Mouse (Mus musculus): ENCODE measurements around the gene Aplf. TPM values are rescaled to one million over a fixed set of nuclear protein-coding genes. Genes with fewer than 3 reads are reported as not detected.
A peak's percentile ranks its signal among the peaks of the same experiment; 100 is the strongest.

The Aplf gene
- polyA plus RNA-seq, 2 experiments, result 9.5 to 16.5 TPM

DNA sequence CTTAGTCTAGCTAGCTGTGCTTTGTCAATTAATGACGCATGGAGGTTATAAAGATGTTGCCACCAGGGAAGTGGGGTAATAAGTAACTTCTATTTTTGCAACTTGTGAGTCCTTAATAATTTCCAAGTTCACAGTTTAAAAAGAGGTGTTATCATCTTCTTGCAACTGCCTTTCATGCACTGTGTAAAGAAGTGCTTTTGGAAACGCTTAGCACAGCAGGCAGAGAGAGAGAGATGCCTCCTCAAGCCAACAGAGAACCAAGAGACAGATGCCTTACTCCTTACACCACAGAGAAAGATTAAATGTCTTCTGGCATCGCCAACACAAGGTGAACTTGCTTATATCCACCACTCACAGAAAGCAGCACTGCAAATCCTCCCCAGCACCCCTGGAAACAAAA is 24.0 kb upstream of the Aplf start:
- H3K4me3 ChIP-seq (ENCODE audit: insufficient read depth in 1 of 2, low read depth in 2 of 2, low read length in 2 of 2), result no peak overlapping the region
- no peak overlapping the region for H3K27ac ChIP-seq
- 64% methylated on average over 3 of the region's 3 CpGs for WGBS (ENCODE audit: insufficient replicate concordance)
- no peak for ATAC-seq (ENCODE audit: insufficient read depth)
- TF ChIP-seq CTCF (IDR thresholded peaks at IDR 0.05; ENCODE audit: low read depth) (no peak), EP300 (IDR thresholded peaks at IDR 0.05; ENCODE audit: low read depth) (no peak)
- no peak overlapping the region for H3K4me2 ChIP-seq (ENCODE audit: low read depth)
- H3K9ac ChIP-seq (replicated peaks), result no peak overlapping the region
- no peaks in the 10 kb centered on the region for H3K9me3 ChIP-seq (ENCODE audit: control insufficient read depth, low read length)
- H3K36me3 ChIP-seq (replicated peaks; ENCODE audit: control insufficient read depth, insufficient read depth, low read depth), result no peaks in the 10 kb centered on the region
- H3K27me3 ChIP-seq (ENCODE audit: control insufficient read depth, insufficient read depth, low read length), result no peaks in the 10 kb centered on the region; the same call in 1 of the 2 replicates
- no peak for DNase-seq (ENCODE audit: low read depth in 3 of 3, low spot score in 3 of 3)
- no peaks in the 10 kb centered on the region for H3K4me1 ChIP-seq (replicated peaks; ENCODE audit: control insufficient read depth in 2 of 2, insufficient read depth in 2 of 2, low read length in 1 of 2)

GRCm38 (mm10) chr6:87680418-87680817 is 8.4 kb upstream of the Aplf start:
- no peaks in the 10 kb centered on the region for H3K9me3 ChIP-seq (ENCODE audit: control insufficient read depth, low read length)
- peaks cover 15 to 18% of the 10 kb centered on the region in 2 experiments for H3K4me1 ChIP-seq (replicated peaks; ENCODE audit: control insufficient read depth in 2 of 2, insufficient read depth in 2 of 2, low read length in 1 of 2)
- DNase-seq (ENCODE audit: low read depth in 3 of 3, low spot score in 3 of 3), result no peak
- no peak overlapping the region for H3K4me2 ChIP-seq (ENCODE audit: low read depth)
- TF ChIP-seq EP300 (IDR thresholded peaks at IDR 0.05; ENCODE audit: low read depth), result no peak
- no peak for TF ChIP-seq CTCF (IDR thresholded peaks at IDR 0.05; ENCODE audit: low read depth)
- H3K36me3 ChIP-seq (replicated peaks; ENCODE audit: control insufficient read depth, insufficient read depth, low read depth), result no peaks in the 10 kb centered on the region
- H3K27me3 ChIP-seq (ENCODE audit: control insufficient read depth, insufficient read depth, low read length), result no peaks in the 10 kb centered on the region
- ATAC-seq (ENCODE audit: insufficient read depth), result no peak
- no peak overlapping the region for H3K27ac ChIP-seq
- H3K9ac ChIP-seq (replicated peaks), result no peak overlapping the region
- H3K4me3 ChIP-seq (ENCODE audit: insufficient read depth in 1 of 2, low read depth in 2 of 2, low read length in 2 of 2), result no peak overlapping the region
- WGBS (ENCODE audit: insufficient replicate concordance), result 53% methylated on average over 3 of the region's 3 CpGs

DNA sequence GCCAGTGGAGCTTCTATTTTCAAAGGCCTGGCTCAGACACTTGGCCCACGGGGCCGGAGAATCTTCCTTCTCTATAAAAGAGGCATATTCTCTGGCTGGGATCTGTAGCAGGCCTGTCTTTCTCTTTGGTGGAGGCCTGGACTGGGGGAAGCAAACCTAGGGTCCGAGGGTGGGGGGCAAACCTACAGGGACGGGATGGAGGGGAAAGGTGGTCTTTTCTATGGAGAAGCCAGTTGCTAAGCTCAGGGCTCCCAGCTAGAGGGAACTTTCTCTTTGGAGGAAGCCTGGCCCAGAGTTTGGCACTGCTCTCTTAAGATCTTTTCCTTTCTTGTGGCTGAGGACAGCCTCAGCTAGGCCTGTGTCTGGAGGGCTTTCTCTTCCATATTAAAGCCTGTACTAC is 668 bp upstream of the Aplf start:
- Histone ChIP-seq H3K4me3 (ENCODE audit: insufficient read depth in 1 of 2, low read depth in 2 of 2, low read length in 2 of 2) (peak overlapping the region in 1 of 2 experiments; percentile 95; a peak in 3 of 4 replicates), H3K4me2 (ENCODE audit: low read depth) (peak overlapping the region; percentile 63), H3K36me3 (replicated peaks; ENCODE audit: control insufficient read depth, insufficient read depth, low read depth) (no peaks in the 10 kb centered on the region), H3K4me1 (replicated peaks; ENCODE audit: control insufficient read depth in 2 of 2, insufficient read depth in 2 of 2, low read length in 1 of 2) (peaks cover 45% of the 10 kb centered on the region in 2 experiments), H3K9ac (replicated peaks) (peak overlapping the region; percentile 56), H3K9me3 (ENCODE audit: control insufficient read depth, low read length) (no peaks in the 10 kb centered on the region), H3K27me3 (ENCODE audit: control insufficient read depth, insufficient read depth, low read length) (no peaks in the 10 kb centered on the region), H3K27ac (peak overlapping the region; percentile 63)
- DNase-seq (ENCODE audit: low read depth in 3 of 3, low spot score in 3 of 3) (no peak), ATAC-seq (ENCODE audit: insufficient read depth) (no peak)
- 29% methylated on average over 4 of the region's 4 CpGs for WGBS (ENCODE audit: insufficient replicate concordance)
- TF ChIP-seq CTCF (IDR thresholded peaks at IDR 0.05; ENCODE audit: low read depth) (no peak), EP300 (IDR thresholded peaks at IDR 0.05; ENCODE audit: low read depth) (no peak)

- peaks cover 38% of the 10 kb centered on the region in 2 experiments for H3K4me1 ChIP-seq (replicated peaks; ENCODE audit: control insufficient read depth in 2 of 2, insufficient read depth in 2 of 2, low read length in 1 of 2)
- H3K9me3 ChIP-seq (ENCODE audit: control insufficient read depth, low read length), result no peaks in the 10 kb centered on the region
- H3K9ac ChIP-seq (replicated peaks), result peak overlapping the region; percentile 89
- no peak for TF ChIP-seq CTCF (IDR thresholded peaks at IDR 0.05; ENCODE audit: low read depth)
- TF ChIP-seq EP300 (IDR thresholded peaks at IDR 0.05; ENCODE audit: low read depth), result no peak
- H3K36me3 ChIP-seq (replicated peaks; ENCODE audit: control insufficient read depth, insufficient read depth, low read depth), result no peaks in the 10 kb centered on the region
- DNase-seq (ENCODE audit: low read depth in 3 of 3, low spot score in 3 of 3), result no peak
- H3K4me2 ChIP-seq (ENCODE audit: low read depth), result peak overlapping the region; percentile 90
- 2% methylated on average over 8 of the region's 8 CpGs for WGBS (ENCODE audit: insufficient replicate concordance)
- H3K27ac ChIP-seq, result peak overlapping the region; percentile 91
- peak overlapping the region; percentile 92 to 95 for H3K4me3 ChIP-seq (ENCODE audit: insufficient read depth in 1 of 2, low read depth in 2 of 2, low read length in 2 of 2)
- no peak for ATAC-seq (ENCODE audit: insufficient read depth)
- H3K27me3 ChIP-seq (ENCODE audit: control insufficient read depth, insufficient read depth, low read length), result no peaks in the 10 kb centered on the region
Measured at GRCm38 (mm10) chr6:87671353-87671752, 640 bp downstream of the Aplf start.

DNA sequence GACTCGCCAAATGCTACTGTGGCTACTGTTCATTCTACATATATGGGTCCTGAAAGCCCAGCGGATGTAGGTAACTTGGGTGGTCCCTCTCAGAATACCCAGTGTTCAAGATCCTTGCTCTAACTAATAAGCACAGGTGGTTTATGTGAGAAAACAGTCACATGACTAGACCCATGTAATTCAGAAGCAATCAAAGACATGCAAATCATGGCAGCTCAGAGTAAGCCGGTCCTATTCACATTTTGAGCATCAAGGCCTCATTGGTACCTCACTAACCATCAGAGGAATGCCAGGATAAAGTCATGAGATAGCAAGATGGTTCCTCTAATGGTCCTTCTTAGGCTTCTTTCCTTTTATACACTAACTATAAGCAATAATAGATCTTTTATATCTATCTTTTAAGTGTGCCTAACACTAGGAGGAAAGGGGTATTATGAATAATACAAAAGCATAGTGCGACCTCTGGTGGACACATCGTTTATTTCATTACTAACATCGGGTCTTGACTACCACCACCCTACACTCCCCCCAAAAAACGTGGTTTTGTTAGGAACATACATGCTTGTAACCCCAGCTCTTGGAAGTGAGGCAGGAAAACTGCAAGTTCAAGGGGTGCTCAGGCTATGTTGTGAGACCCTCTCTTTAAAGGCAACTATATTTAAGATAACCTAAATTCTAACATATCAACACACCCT is 2.0 kb downstream of the Aplf start:
- DNase-seq (ENCODE audit: low read depth in 3 of 3, low spot score in 3 of 3) (peak; percentile 71 to 72 (median 72)), ATAC-seq (ENCODE audit: insufficient read depth) (no peak)
- Histone ChIP-seq H3K27ac (peak overlapping the region; percentile 62), H3K4me2 (ENCODE audit: low read depth) (peak overlapping the region; percentile 90), H3K36me3 (replicated peaks; ENCODE audit: control insufficient read depth, insufficient read depth, low read depth) (peaks cover 3% of the 10 kb centered on the region; the same call in 1 of the 2 replicates), H3K9me3 (ENCODE audit: control insufficient read depth, low read length) (no peaks in the 10 kb centered on the region; the same call in 1 of the 2 replicates), H3K27me3 (ENCODE audit: control insufficient read depth, insufficient read depth, low read length) (no peaks in the 10 kb centered on the region), H3K9ac (replicated peaks) (peak overlapping the region; percentile 53), H3K4me3 (ENCODE audit: insufficient read depth in 1 of 2, low read depth in 2 of 2, low read length in 2 of 2) (peak overlapping the region; percentile 41 to 95; a peak in 3 of 4 replicates), H3K4me1 (replicated peaks; ENCODE audit: control insufficient read depth in 2 of 2, insufficient read depth in 2 of 2, low read length in 1 of 2) (peaks cover 32 to 34% of the 10 kb centered on the region in 2 experiments)
- TF ChIP-seq CTCF (IDR thresholded peaks at IDR 0.05; ENCODE audit: low read depth) (peak; percentile 71), EP300 (IDR thresholded peaks at IDR 0.05; ENCODE audit: low read depth) (no peak)
- 33% methylated on average over 7 of the region's 7 CpGs for WGBS (ENCODE audit: insufficient replicate concordance)
